Mouse (Mus musculus) brain, embryonic 14.5 days (tissue): ENCODE data around the gene Ramac.

Experiments used
- CTCF ChIP-seq: fragments of 200-500 bp; IDR thresholded peaks from 2 replicates; pipeline ENCODE4 v1.5.1; 2012; ENCODE audit warnings: inconsistent platforms, mild to moderate bottlenecking, moderate library complexity, borderline replicate concordance; ENCODE audit not compliant: insufficient read depth, insufficient read length; ENCODE audit errors: extremely low read depth
- POLR2A ChIP-seq: fragments of 200-500 bp; IDR thresholded peaks from 2 replicates; pipeline ENCODE4 v1.6.1; 2012; ENCODE audit warnings: mild to moderate bottlenecking, inconsistent platforms, borderline replicate concordance; ENCODE audit not compliant: poor library complexity, insufficient read depth, insufficient read length, severe bottlenecking; ENCODE audit errors: extremely low read depth

DNA sequence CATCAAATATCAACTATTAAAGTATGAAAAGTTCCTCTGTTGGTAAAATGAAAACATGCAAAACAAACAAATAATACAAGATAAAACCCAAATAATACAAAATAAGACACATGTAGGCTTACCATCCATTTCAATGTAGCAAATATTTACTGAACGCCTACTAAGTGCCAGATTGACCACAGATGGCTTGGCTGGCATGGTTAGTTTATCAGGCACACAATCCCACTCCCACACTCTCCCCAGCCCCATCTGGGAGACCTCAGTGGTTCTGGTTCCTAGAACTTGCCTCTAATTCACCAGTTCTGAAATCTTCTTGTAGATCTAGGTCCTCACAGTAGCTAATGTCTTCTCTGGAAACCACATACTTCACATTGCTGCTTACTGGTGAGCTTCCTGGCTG is 44.1 kb upstream of the Ramac start:
- no peak for TF ChIP-seq CTCF
- no peak for TF ChIP-seq POLR2A
